Mouse (Mus musculus) cerebellum, postnatal 25 days (tissue): ENCODE data around the gene Tmem43.

Source experiments
- DNase-seq, 2 experiments: peaks; one replicate each; pipeline ENCODE4 v3.0.0; 2021; ENCODE audit warnings: mixed read lengths in 2 of 2

Tmem43 gene

DNA sequence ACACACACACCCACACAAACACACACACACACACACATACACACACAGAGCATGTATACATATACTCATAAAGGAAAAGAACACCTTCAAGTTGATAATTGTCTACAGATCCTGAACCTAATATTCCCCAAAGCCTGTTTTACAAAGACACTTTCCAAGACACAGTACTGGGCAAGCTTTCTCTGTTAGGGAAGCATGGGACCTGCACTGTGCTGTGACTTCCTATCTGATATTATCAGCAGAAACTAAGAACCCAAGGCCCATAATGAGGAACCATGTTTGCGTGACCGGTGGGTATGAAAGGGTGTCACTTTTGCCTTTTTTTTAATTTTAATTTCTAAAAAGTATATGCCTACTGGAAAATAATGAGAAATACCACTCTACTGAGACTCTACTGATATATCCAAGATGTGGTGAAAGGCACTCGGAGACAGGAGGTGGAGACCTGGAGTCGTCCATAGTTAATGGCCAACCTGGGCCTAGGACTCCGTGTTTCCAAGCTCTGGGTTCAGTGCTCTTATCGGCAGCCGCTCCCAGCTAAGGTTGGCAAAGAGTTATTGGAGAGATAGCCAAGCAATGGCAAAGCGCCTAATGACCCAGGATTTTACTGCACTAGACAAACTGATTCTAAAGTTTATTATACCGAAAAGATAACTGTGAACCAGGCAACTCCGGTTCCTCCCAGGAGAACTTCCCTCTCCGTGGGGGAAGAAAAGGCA lies 62.7 kb downstream of the Tmem43 start:
- DNase-seq = no peak
